Mouse (Mus musculus) testis, postnatal 10 days (tissue): Measurements from ENCODE around the gene Gm44965.

Source experiments
- DNase-seq: peaks from one replicate; pipeline ENCODE4 v3.0.0; 2021; ENCODE audit warnings: low spot score

The Gm44965 gene

GRCm38 (mm10) chr6:48666159-48666586 lies 72.4 kb downstream of the Gm44965 start:
- DNase-seq: peak; percentile 32

- no peak for DNase-seq
These were observed 74.3 kb downstream of the Gm44965 start for GRCm38 (mm10) chr6:48668022-48668421.
